Mouse (Mus musculus): ENCODE results near the gene Asb2. TPM values are rescaled to one million over a fixed set of nuclear protein-coding genes. Genes with fewer than 3 reads are reported as not detected.

Gene Asb2
- polyA plus RNA-seq, 1 experiment from 2014 or later = 1.8 TPM

DNA sequence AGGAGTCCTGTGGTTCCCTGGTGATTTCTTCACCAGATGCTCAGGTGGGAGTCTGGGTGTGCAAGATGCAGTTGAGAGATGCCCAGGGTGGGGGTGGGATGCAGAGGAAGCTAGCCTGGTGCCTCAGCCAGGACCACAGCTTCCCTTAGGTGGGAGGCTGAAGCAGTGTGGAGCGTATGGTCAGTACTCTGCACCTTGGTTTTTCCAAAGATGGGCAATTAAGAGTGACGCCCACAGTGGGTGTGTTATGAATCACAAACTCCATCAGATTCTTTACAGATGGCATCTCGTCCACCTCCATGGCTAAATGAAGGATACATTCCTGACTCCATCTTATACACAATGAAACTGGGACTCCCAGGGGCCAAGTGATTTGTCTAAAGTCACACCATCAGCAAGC, 83.6 kb downstream of the Asb2 start:
- Histone ChIP-seq H3K4me1 (replicated peaks; ENCODE audit: insufficient read depth, low read length) (no peaks in the 10 kb centered on the region), H3K9ac (ENCODE audit: low read depth, low read length) (no peak overlapping the region), H3K4me2 (ENCODE audit: low read length) (no peak overlapping the region), H3K9me3 (replicated peaks; ENCODE audit: low read length) (no peaks in the 10 kb centered on the region), H3K36me3 (ENCODE audit: insufficient read depth, low read length) (no peaks in the 10 kb centered on the region), H3K27me3 (ENCODE audit: insufficient read depth, low read length) (no peaks in the 10 kb centered on the region), H3K27ac (no peak overlapping the region), H3K4me3 (replicated peaks; ENCODE audit: low read depth, low read length) (no peak overlapping the region)
- 92% methylated on average over 3 of the region's 3 CpGs for WGBS
- no peak for TF ChIP-seq CTCF (IDR thresholded peaks at IDR 0.05; ENCODE audit: low read depth)
- ATAC-seq (replicated peaks; ENCODE audit: low FRiP score, low read depth) (no peak), DNase-seq (ENCODE audit: low spot score) (no peak)

Other genes with a start within 250 kb of the Asb2 start
- gene Prima1, start 113.9 kb downstream of the Asb2 start, polyA plus RNA-seq (2015; fragmentation: Nextera tagmentation; extraction: Ambion mirVana) = 0.42 and 0.70 TPM in 2 replicates
- not detected in 2 replicates for gene Fam181a, start 45.0 kb downstream of the Asb2 start, polyA plus RNA-seq (2015; fragmentation: Nextera tagmentation; extraction: Ambion mirVana)
- 5.6 TPM in 2 replicates for gene Otub2, start 32.7 kb upstream of the Asb2 start, polyA plus RNA-seq (2015; fragmentation: Nextera tagmentation; extraction: Ambion mirVana)
- 0.34 and 0.41 TPM in 2 replicates for gene 9330161L09Rik, start 51.8 kb upstream of the Asb2 start, polyA plus RNA-seq (2015; fragmentation: Nextera tagmentation; extraction: Ambion mirVana)
- 115 and 120 TPM in 2 replicates for gene Ddx24, start 69.8 kb upstream of the Asb2 start, polyA plus RNA-seq (2015; fragmentation: Nextera tagmentation; extraction: Ambion mirVana)
- gene Ifi27, start 78.2 kb upstream of the Asb2 start, polyA plus RNA-seq (2015; fragmentation: Nextera tagmentation; extraction: Ambion mirVana) = 34.1 and 37.5 TPM in 2 replicates
- gene Ifi27l2a, start 87.7 kb upstream of the Asb2 start, polyA plus RNA-seq (2015; fragmentation: Nextera tagmentation; extraction: Ambion mirVana) = 126 and 205 TPM in 2 replicates
- not detected in 2 replicates for gene Ifi27l2b, start 101.2 kb upstream of the Asb2 start, polyA plus RNA-seq (2015; fragmentation: Nextera tagmentation; extraction: Ambion mirVana)
- gene Ppp4r4, start 176.3 kb upstream of the Asb2 start, polyA plus RNA-seq (2015; fragmentation: Nextera tagmentation; extraction: Ambion mirVana) = 1.6 and 1.8 TPM in 2 replicates

Measured in kidney, postnatal 0 days (tissue).